Mouse (Mus musculus) frontal cortex, postnatal 14 days (tissue): ENCODE results near the gene Fkbp14.

ENCODE experiments used
- DNase-seq, 2 experiments: peaks; one replicate each; pipeline ENCODE4 v3.0.0; 2022; ENCODE audit warnings: low spot score in 2 of 2

Fkbp14 gene

GRCm38 (mm10) chr6:54548314-54549019 lies 48.6 kb downstream of the Fkbp14 start:
- no peak for DNase-seq

GRCm38 (mm10) chr6:54543646-54544045 lies 53.5 kb downstream of the Fkbp14 start:
- no peak for DNase-seq

- no peak for DNase-seq
These were observed 54.3 kb downstream of the Fkbp14 start for GRCm38 (mm10) chr6:54542836-54543235.

DNA sequence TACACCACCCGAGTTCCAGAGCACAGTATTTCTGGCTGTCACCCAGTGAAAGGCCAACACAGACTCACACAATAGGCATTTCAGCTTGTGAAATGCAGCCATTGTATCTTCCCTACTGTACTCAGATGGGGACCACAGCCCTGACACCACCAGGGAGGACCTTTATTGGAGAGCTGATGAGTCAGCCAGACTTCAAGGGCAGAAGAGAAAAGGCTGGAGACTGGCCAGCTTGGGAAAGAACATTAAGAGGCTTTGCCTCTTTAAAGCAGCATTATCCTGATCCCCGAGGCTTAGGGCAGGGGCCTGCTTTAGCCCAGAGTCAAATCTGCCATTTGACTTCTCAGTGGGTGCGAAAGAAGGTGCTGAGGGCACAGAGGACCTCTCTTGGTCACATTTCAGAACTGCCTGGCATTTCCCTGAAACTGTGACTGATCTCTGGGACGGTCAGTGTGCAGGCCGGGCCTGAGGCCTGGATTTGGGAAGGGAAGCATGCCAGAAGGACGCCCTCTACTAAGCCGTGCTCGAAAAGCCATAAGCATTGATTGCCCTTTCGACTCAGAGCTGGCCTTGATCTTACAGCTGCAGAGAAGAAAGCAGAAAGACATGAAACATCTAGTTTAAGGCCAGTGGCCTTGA lies 56.7 kb downstream of the Fkbp14 start:
- no peak for DNase-seq

GRCm38 (mm10) chr6:54539396-54539795 lies 57.7 kb downstream of the Fkbp14 start:
- DNase-seq, result no peak

DNA sequence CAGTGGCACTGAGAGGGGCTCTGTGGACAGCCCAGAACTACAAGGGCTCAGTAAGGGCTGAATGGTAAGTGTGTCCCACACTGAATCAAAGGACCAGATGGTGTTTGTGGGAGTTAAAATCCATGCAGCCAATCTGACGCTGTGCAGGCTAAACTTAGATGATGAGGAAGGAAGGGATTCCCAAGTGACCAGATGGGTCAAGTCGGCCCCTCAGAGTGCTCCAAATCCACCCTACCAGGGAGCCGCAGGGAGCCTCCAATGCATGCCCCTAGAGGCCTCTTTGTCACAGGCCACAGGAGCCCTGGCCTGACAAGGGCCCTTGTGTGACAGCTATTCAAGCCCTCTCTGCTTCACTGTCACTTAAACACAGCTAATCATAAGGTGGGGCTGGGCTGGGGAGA lies 58.3 kb downstream of the Fkbp14 start:
- DNase-seq, result no peak

DNA sequence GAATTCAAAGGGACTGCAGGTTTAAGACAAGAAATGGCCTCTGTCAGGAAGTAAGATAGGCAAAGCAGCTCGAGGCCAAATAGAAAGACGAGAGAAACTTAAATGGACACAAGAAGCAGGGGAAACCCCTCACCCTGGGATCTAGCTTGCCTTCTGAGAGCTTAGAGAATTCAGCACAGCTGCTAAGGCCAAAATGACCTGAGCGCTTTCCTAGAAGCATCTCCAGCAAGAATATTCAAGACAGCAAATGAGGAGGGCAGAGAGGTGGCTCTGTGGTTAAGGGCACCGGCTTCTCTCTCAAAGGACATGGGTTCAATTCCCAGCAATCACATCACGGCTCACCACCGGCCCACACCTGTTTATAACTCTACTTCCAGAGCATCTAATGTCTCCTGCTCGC lies 60.1 kb downstream of the Fkbp14 start:
- DNase-seq, result no peak

GRCm38 (mm10) chr6:54535485-54535884 lies 61.6 kb downstream of the Fkbp14 start:
- no peak for DNase-seq

- DNase-seq, result no peak
These were observed 66.0 kb downstream of the Fkbp14 start for GRCm38 (mm10) chr6:54531048-54531481.

DNA sequence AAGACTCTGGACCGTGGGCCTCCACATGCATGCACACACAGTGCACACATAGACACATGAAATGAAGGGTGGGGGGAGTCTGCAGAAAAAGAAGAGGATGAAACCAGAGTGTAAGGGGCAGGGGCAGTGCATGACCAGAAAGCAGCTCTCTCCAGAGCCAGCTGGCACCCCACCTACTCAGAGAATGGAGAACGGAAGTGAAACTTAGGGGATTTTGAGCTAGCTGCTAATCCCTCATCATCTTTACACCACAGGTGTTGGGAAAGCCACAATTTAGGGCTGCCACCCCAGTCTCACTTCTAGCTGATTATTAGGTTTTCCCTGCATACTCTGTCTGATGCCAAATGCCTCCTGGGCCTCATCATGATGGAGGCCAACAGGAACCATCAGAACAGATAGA lies 66.9 kb downstream of the Fkbp14 start:
- no peak for DNase-seq

DNA sequence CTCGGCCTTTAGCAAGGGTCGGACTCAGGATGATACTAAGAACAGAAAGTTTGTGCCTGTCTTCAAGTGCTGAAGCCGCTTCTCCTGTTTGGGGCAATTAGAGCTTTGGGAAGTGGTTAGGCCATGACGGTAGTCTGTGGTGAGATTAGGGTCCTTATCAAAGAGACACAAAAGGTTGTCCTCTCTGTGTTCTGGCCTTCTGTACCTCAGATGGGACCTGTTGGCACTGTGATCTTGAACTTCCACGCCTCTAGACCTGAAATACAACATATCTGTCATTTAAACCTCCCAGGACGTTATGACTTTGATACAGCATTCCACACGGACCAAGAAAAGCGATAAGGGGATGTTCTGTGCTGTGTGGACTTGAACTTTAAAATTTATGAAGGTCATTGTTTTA lies 68.4 kb downstream of the Fkbp14 start:
- no peak for DNase-seq
